In the genomic region with DNA sequence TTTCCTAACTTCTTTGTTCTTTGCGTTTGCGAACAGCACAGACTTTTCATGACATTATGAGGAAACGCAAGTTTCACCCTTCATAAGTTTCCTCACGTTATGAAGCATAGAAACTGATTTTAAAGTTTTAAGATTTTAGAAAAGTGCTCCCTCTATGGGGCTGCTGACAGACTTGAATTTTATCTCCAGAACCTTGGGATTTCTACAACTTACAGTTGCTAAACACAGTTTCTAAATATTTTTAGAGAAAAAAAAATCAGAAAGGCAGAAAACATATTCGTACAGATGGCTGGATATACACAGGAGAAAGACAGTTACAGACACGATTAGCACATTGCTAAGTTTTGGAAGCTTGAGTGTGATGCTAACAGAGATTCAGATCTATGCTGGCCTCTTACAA, we compare ENCODE assay signal across 9 mouse cellular contexts. TPM values are rescaled to one million over a fixed set of nuclear protein-coding genes. Genes with fewer than 3 reads are reported as not detected.
A peak's percentile ranks its signal among the peaks of the same experiment; 100 is the strongest.
DNase-seq lines count a peak whose midpoint lies in the region; ATAC-seq and TF ChIP-seq lines count a peak whose summit lies in the region.
"Had no signal": no experiment of that assay in that cellular context is flagged by ENCODE, and none has a peak within 500 bp of the region (broad histone marks: within the 10 kb centered on the region; RNA-seq: fewer than 3 reads in every experiment).

No protein-coding gene starts in this region.

- CTCF ChIA-PET in Patski (lab: Charles Lee) = interaction anchor here (1.5 kb wide), 1 partner anchor 9 kb away, joined by 5 read pairs; no protein-coding TSS in a partner anchor

- in situ Hi-C loops in Patski (cut with MboI; ENCODE audit: low pct_unique_long_range_greater_than_20kb) = loop anchor here (10.0 kb wide), 1 partner anchor 123 kb away; no protein-coding TSS in a partner anchor

- no peak for ATAC-seq in Patski
- no peak for ATAC-seq in heart, embryonic 16.5 days (replicated peaks; ENCODE audit: extremely low read depth, insufficient read depth, low FRiP score)
- ATAC-seq in liver, postnatal 0 days = no peak
- ATAC-seq: inflammation-experienced regulatory T-cells, adult 6 months had no signal

- H3K9ac ChIP-seq in heart, embryonic 16.5 days (ENCODE audit: low read length) = peak overlapping the region; percentile 75
- H3K9ac ChIP-seq in liver, postnatal 0 days (replicated peaks) = no peak overlapping the region

- POLR2A ChIA-PET in Patski (lab: Charles Lee) = no interaction called here

- H3K27ac ChIP-seq in heart, embryonic 10.5 days = peak overlapping the region; percentile 86
- no peak overlapping the region for H3K27ac ChIP-seq in heart, embryonic 16.5 days (ENCODE audit: low read length)
- H3K27ac ChIP-seq in liver, postnatal 0 days (ENCODE audit: low read depth) = no peak overlapping the region

- H3K4me1 ChIP-seq in heart, embryonic 10.5 days = no peaks in the 10 kb centered on the region
- H3K4me1 ChIP-seq in heart, embryonic 16.5 days (ENCODE audit: control insufficient read depth, insufficient read depth, low read length) = no peaks in the 10 kb centered on the region
- no peaks in the 10 kb centered on the region for H3K4me1 ChIP-seq in liver, postnatal 0 days (ENCODE audit: insufficient read depth)

- H3K4me3 ChIP-seq in heart, embryonic 10.5 days = peak overlapping the region; percentile 61
- peak overlapping the region; percentile 62 for H3K4me3 ChIP-seq in heart, embryonic 16.5 days (ENCODE audit: low read length)
- H3K4me3 ChIP-seq in liver, postnatal 0 days (ENCODE audit: low read depth, low read length) = peak overlapping the region; percentile 31

- WGBS in heart, embryonic 10.5 days = 51% methylated on average over 6 of the region's 6 CpGs
- 38% methylated on average over 6 of the region's 6 CpGs for WGBS in heart, embryonic 16.5 days
- WGBS in liver, postnatal 0 days (ENCODE audit: insufficient replicate concordance) = 50% methylated on average over 6 of the region's 6 CpGs

- peak overlapping the region; percentile 65 for H3K4me2 ChIP-seq in heart, embryonic 16.5 days (ENCODE audit: low read depth, low read length)
- H3K4me2 ChIP-seq in liver, postnatal 0 days (ENCODE audit: low read depth, low read length) = peak overlapping the region; percentile 16; the same call in 1 of the 2 replicates

- no peaks in the 10 kb centered on the region for H3K9me3 ChIP-seq in heart, embryonic 10.5 days
- no peaks in the 10 kb centered on the region for H3K9me3 ChIP-seq in heart, embryonic 16.5 days (replicated peaks; ENCODE audit: control insufficient read depth, low read length)
- H3K9me3 ChIP-seq in liver, postnatal 0 days (ENCODE audit: low read length) = no peaks in the 10 kb centered on the region

- no peaks in the 10 kb centered on the region for H3K27me3 ChIP-seq in heart, embryonic 10.5 days (ENCODE audit: insufficient read depth, poor library complexity, severe bottlenecking)
- H3K27me3 ChIP-seq in Patski = no peaks in the 10 kb centered on the region
- H3K27me3 ChIP-seq in heart, embryonic 16.5 days (ENCODE audit: control insufficient read depth, insufficient read depth, low read length) = no peaks in the 10 kb centered on the region
- H3K27me3 ChIP-seq in liver, postnatal 0 days (ENCODE audit: insufficient read depth, low read length) = no peaks in the 10 kb centered on the region; the same call in 1 of the 2 replicates

- peak; percentile 34 for TF ChIP-seq CTCF in Patski (IDR thresholded peaks at IDR 0.05)
- no peak for TF ChIP-seq CTCF in liver, postnatal 0 days (IDR thresholded peaks at IDR 0.05; ENCODE audit: low read depth)

- DNase-seq in heart, embryonic 10.5 days (ENCODE audit: low spot score) = no peak
- no peak for DNase-seq in heart, adult 18-20 months
- DNase-seq in Patski (ENCODE audit: low read depth, low spot score) = no peak
- DNase-seq in liver, postnatal 0 days = no peak
- DNase-seq in layer of hippocampus, adult 8-10 months (ENCODE audit: low spot score in 2 of 2) = no peak
- DNase-seq in left cerebral cortex, postnatal 10 days (ENCODE audit: extremely low spot score in 1 of 2, low spot score in 2 of 2) = no peak
- DNase-seq in gastrocnemius, postnatal 14 days = no peak

- TF ChIP-seq EP300 in liver, postnatal 0 days (IDR thresholded peaks at IDR 0.05; ENCODE audit: low read depth) = no peak

- no peaks in the 10 kb centered on the region for H3K36me3 ChIP-seq in heart, embryonic 10.5 days
- H3K36me3 ChIP-seq in heart, embryonic 16.5 days (ENCODE audit: control insufficient read depth, insufficient read depth) = no peaks in the 10 kb centered on the region
- no peaks in the 10 kb centered on the region for H3K36me3 ChIP-seq in liver, postnatal 0 days (replicated peaks; ENCODE audit: insufficient read depth, low read length)

- intact Hi-C loops in left cerebral cortex, postnatal 10 days (cut with DNase I) = no loop called here
- intact Hi-C loops in gastrocnemius, postnatal 14 days (cut with DNase I; ENCODE audit: low total_unique reads) = no loop called here

RNA-seq across cellular contexts. Expression of gene Col5a2, which starts 1.6 kb away (rescaled TPM):
- polyA plus RNA-seq in heart, embryonic 10.5 days (2016; fragmentation: Nextera tagmentation; extraction: Ambion mirVana) = 35.9 and 36.7 TPM in 2 replicates
- total RNA-seq in heart, adult 18-20 months (2021) = 10 to 100 TPM; 10.3 to 10.7 TPM
- 39.9 TPM for polyA plus RNA-seq in Patski (2021)
- polyA plus RNA-seq in heart, embryonic 16.5 days (2015; fragmentation: Nextera tagmentation; extraction: Ambion mirVana) = 44.7 and 50.3 TPM in 2 replicates
- polyA plus RNA-seq in liver, postnatal 0 days (2015; fragmentation: Nextera tagmentation; extraction: Ambion mirVana) = 4.6 and 5.2 TPM in 2 replicates
- total RNA-seq in layer of hippocampus, adult 8-10 months (2022) = 1 to 10 TPM; 6.6 to 8.8 (median 7.7) TPM
- total RNA-seq in left cerebral cortex, postnatal 10 days (2021) = 10 to 100 TPM in 1 of 2 experiments, 1 to 10 TPM in 1; 9.4 to 11.5 TPM
- total RNA-seq in gastrocnemius, postnatal 14 days (2021) = 100 to 1,000 TPM; 103 to 124 TPM
- polyA plus RNA-seq: inflammation-experienced regulatory T-cells, adult 6 months had no signal

Comparison
In these comparisons a context has a peak if more than half of its experiments do, and no peak if none do; other contexts are left out.
1. RNA of gene Col5a2, which starts 1.6 kb away (total RNA-seq): 103 to 124 TPM in gastrocnemius, postnatal 14 days; 9.4 to 11.5 TPM in left cerebral cortex, postnatal 10 days, 10.3 to 10.7 TPM in heart, adult 18-20 months and 6.6 to 8.8 TPM in layer of hippocampus, adult 8-10 months; every median in the first group is over 4 times any median in the second.
2. Peak in every context shown above with its lines, with median percentiles within 50 percentile points of each other: H3K4me3 ChIP-seq.